Mouse (Mus musculus) leukemia stem cell, adult 10-12 weeks (primary cell): ENCODE results near the gene Myoz2. TPM values are rescaled to one million over a fixed set of nuclear protein-coding genes. Genes with fewer than 3 reads are reported as not detected.

Source experiments
- polyA plus RNA-seq: library from polyadenylated mRNA; stranded (reverse); fragments of >175 nt; gene quantifications from 2 replicates; pipeline ENCODE4 v1.2.3, GENCODE M21; 2012; ENCODE audit warnings: low replicate concordance

The Myoz2 gene
- polyA plus RNA-seq = not detected in 2 replicates

DNA sequence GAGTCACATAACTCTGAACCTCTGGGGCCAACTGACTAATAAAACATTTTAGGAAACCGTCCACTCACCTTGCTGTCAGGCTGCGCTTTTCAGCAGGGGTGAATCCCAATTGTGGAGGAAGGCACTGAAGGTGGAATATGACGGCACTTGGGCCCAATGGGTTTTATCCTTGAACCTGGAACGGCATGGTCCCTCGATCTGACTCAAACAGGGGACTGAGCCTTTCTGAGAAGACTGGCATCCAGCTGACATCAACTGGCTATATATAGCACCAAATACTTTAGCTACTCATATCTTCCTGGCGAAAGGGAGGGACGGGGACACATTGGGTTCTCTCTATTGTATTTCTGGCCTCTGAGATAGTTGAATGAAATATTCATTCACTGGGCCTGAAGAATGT lies at the start of gene Myoz2:
Myoz2 (minus strand) TSS at position 264 of the 400 bp plus-strand sequence.

DNA sequence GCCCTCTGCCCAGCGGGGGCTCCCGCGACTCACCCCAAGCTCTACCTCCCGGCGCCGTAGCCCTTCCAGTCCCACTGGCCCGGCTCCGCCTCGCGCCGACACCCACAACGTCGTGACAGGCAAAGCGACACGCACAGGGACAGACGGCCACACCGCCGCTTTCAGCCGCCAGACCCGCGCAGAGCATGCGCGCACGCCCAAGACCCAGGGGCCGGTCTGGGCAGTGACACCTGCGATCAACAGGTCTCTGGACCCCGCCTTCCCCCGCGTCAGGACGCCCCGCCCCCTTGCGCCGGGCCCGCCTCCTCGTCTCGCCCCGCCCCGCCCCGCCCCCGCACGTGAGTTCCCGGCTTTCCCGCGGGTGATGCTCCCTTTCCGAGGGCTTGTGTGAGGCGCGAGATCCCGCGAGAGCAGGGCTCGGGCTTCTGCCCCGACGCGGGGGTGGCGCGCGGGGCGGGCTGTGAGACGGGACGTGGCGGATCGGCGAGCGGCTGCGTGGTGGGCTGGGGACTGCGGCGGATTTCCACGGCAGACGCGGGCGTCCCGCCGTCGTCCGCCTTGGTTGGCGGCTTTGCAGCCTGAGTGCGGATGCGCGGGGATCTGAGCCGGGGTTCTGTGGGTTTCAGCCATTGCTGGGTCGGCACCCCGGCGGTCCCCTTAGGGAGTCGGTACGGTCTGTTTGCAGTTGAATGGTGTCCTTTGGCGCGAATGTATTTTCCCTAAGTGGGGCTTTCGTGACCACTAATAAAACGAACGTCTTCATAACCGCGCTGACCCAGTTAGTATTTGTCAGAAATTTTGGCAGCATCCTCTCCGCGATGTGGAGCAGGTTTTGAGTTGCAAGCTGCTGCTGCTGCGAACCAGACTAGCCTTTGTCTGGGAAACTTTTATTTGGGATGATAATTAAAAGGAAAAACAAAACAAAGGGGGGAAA lies 50.3 kb downstream of the Myoz2 start, which contains the start of gene Usp53:
Usp53 (minus strand) TSS at position 262 of the 934 bp plus-strand sequence.

Other genes with a start within 250 kb of the Myoz2 start
- not detected in 2 replicates for gene Fabp2, start 139.9 kb downstream of the Myoz2 start, polyA plus RNA-seq
- gene Gm10959, start 115.7 kb downstream of the Myoz2 start, polyA plus RNA-seq = not detected in 2 replicates
- gene 1810037I17Rik, start 110.8 kb downstream of the Myoz2 start, polyA plus RNA-seq = 34.1 and 46.9 TPM in 2 replicates
- 0.15 and 0.20 TPM in 2 replicates for gene Usp53, start 50.5 kb downstream of the Myoz2 start, polyA plus RNA-seq
- 0.18 and 0.93 TPM in 2 replicates for gene Synpo2, start 201.1 kb upstream of the Myoz2 start, polyA plus RNA-seq
- 26.6 and 43.6 TPM in 2 replicates for gene Sec24d, start 232.4 kb upstream of the Myoz2 start, polyA plus RNA-seq